22 mouse cellular contexts compared by ENCODE assay signal in the genomic region with DNA sequence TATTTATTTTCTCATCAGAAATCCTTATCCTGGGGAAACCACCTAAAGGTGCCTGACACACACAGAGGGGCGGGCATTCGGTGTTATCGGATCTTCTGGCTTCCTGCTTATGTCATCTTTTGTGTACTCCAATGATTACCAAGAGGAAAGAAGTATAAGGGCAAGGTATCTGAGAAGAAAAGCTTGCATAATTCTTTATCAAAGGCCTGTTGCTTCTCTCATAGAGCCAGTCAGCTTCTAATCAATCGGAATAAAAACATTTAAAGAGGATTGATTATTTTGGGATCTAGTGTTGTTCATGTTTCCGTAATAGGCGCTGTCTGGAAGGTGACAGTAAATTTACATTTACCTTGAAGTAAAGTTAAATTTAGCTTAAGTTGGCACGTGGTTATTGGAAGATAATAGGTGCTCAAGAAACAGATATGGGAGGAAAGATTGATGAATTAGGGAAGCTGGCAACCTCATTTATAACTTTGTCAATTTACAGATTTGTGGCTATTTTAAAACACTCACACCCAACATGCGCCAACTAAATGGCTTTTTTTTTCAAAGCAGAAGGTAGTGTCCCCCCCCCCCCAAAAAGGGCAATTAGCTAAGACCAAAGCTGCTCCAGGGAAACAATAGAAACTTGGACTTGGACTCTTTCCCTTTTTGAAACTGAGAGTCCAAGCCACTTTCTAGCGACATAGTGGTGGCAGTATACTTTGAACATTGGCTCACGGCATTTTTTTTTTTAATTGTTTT.
DNase-seq lines count a peak whose midpoint lies in the region; ATAC-seq and TF ChIP-seq lines count a peak whose summit lies in the region.
"Had no signal": no experiment of that assay in that cellular context is flagged by ENCODE, and none has a peak within 500 bp of the region (broad histone marks: within the 10 kb centered on the region; RNA-seq: fewer than 3 reads in every experiment).

No protein-coding gene starts in this region.

- no peak overlapping the region for H3K27ac ChIP-seq in CH12.LX (ENCODE audit: insufficient read depth, low read depth)
- no peak overlapping the region for H3K27ac ChIP-seq in stomach, postnatal 0 days (replicated peaks)
- no peak overlapping the region for H3K27ac ChIP-seq in forebrain, embryonic 11.5 days (ENCODE audit: low read depth, low read length)
- H3K27ac ChIP-seq: embryonic facial prominence, embryonic 12.5 days; forebrain, embryonic 12.5 days; heart, adult 2 months; heart, embryonic 15.5 days; hindbrain, embryonic 13.5 days; hindbrain, postnatal 0 days had no signal

- dilution Hi-C loops in CH12.LX (cut with MboI; ENCODE audit: extremely low pct_ligation_motif_present, extremely low pct_unique_long_range_greater_than_20kb, low sequenced_read_pairs): no loop called here

- TF ChIP-seq CTCF in CH12.LX (conservative IDR thresholded peaks at IDR 0.05 in 1 of 2, IDR thresholded peaks at IDR 0.05 in 1 of 2; ENCODE audit: low read depth in 2 of 2, low read length in 2 of 2): no peak
- no peak for TF ChIP-seq CTCF in stomach, postnatal 0 days (IDR thresholded peaks at IDR 0.05; ENCODE audit: low read depth)

- WGBS in stomach, postnatal 0 days: 73% methylated on average over 10 of the region's 10 CpGs
- 81% methylated on average over 10 of the region's 10 CpGs for WGBS in forebrain, embryonic 11.5 days

- H3K36me3 ChIP-seq in CH12.LX (replicated peaks in 1 of 2; ENCODE audit: control insufficient read depth in 1 of 2, insufficient read depth in 1 of 2, low read length in 1 of 2): no peaks in the 10 kb centered on the region
- no peaks in the 10 kb centered on the region for H3K36me3 ChIP-seq in stomach, postnatal 0 days (ENCODE audit: control insufficient read depth, insufficient read depth, low read length)
- H3K36me3 ChIP-seq in forebrain, embryonic 11.5 days (ENCODE audit: control insufficient read depth, insufficient read depth, low read length): no peaks in the 10 kb centered on the region
- H3K36me3 ChIP-seq: embryonic facial prominence, embryonic 12.5 days; forebrain, embryonic 12.5 days; heart, embryonic 15.5 days; hindbrain, embryonic 13.5 days had no signal

- DNase-seq in CD4-positive helper T cell, adult 2 months (ENCODE audit: low read depth, low spot score): peak; percentile 86
- DNase-seq in CH12.LX (ENCODE audit: extremely low read depth): peak; percentile 58
- peak; percentile 38 for DNase-seq in stomach, postnatal 0 days (ENCODE audit: low spot score)
- DNase-seq in layer of hippocampus, adult 9-10 months (ENCODE audit: low spot score): no peak
- DNase-seq in kidney, adult 11 months: no peak
- DNase-seq in forebrain, embryonic 11.5 days (ENCODE audit: low spot score): no peak
- DNase-seq: adrenal gland, postnatal 25 days; cerebellum, adult 2 months; cerebellum, postnatal 14 days; embryo, embryonic 11 days; gastrocnemius, postnatal 10 days; heart, adult 2 months; heart, postnatal 14 days had no signal

- no peak for TF ChIP-seq EP300 in CH12.LX (IDR thresholded peaks at IDR 0.05; ENCODE audit: low read length)
- TF ChIP-seq EP300 in stomach, postnatal 0 days (optimal IDR thresholded peaks at IDR 0.05): no peak

- TF ChIP-seq POLR2A in CH12.LX (IDR thresholded peaks at IDR 0.05; ENCODE audit: low read depth, low read length): no peak

- H3K4me3 ChIP-seq in CH12.LX (replicated peaks in 1 of 3; ENCODE audit: low read depth in 2 of 3, low read length in 2 of 3, poor library complexity in 1 of 3): no peak overlapping the region
- H3K4me3 ChIP-seq in stomach, postnatal 0 days (ENCODE audit: low read depth, low read length): no peak overlapping the region
- no peak overlapping the region for H3K4me3 ChIP-seq in forebrain, embryonic 11.5 days (ENCODE audit: low read depth, low read length)
- H3K4me3 ChIP-seq: embryonic facial prominence, embryonic 12.5 days; forebrain, embryonic 12.5 days; heart, adult 2 months; heart, embryonic 15.5 days; hindbrain, embryonic 13.5 days had no signal

- H3K79me2 ChIP-seq in CH12.LX (replicated peaks; ENCODE audit: control insufficient read depth, extremely low read depth, insufficient read depth, poor library complexity, severe bottlenecking): no peaks in the 10 kb centered on the region

- peak; percentile 92 for ATAC-seq in inflammation-experienced regulatory T-cells, adult 6 months
- peak; percentile 74; the same call in 1 of the 2 replicates for ATAC-seq in stomach, postnatal 0 days (ENCODE audit: low FRiP score, low TSS enrichment)
- no peak for ATAC-seq in forebrain, embryonic 11.5 days (replicated peaks; ENCODE audit: low FRiP score)
- ATAC-seq: forebrain, embryonic 16.5 days; hindbrain, postnatal 0 days; intestine, embryonic 16.5 days had no signal

- TF ChIP-seq RAD21 in CH12.LX (IDR thresholded peaks at IDR 0.05; ENCODE audit: low read depth, low read length): no peak

- peaks cover 2% of the 10 kb centered on the region for H3K27me3 ChIP-seq in CH12.LX (replicated peaks)
- H3K27me3 ChIP-seq in stomach, postnatal 0 days (ENCODE audit: control insufficient read depth, insufficient read depth, low read length): no peaks in the 10 kb centered on the region
- no peaks in the 10 kb centered on the region for H3K27me3 ChIP-seq in forebrain, embryonic 11.5 days (ENCODE audit: control insufficient read depth, insufficient read depth, low read length)
- H3K27me3 ChIP-seq: embryonic facial prominence, embryonic 12.5 days; forebrain, embryonic 12.5 days; heart, embryonic 15.5 days; hindbrain, embryonic 13.5 days had no signal

- H3K9me3 ChIP-seq in CH12.LX (replicated peaks; ENCODE audit: low read length): peaks cover 9% of the 10 kb centered on the region
- no peaks in the 10 kb centered on the region for H3K9me3 ChIP-seq in stomach, postnatal 0 days (ENCODE audit: control insufficient read depth, low read length)
- no peaks in the 10 kb centered on the region for H3K9me3 ChIP-seq in forebrain, embryonic 11.5 days (ENCODE audit: control insufficient read depth, low read length)
- H3K9me3 ChIP-seq: embryonic facial prominence, embryonic 12.5 days; forebrain, embryonic 12.5 days; heart, embryonic 15.5 days; hindbrain, embryonic 13.5 days had no signal

- peaks cover 8 to 27% of the 10 kb centered on the region in 2 experiments for H3K4me1 ChIP-seq in CH12.LX (ENCODE audit: control insufficient read depth in 1 of 2, insufficient read depth in 2 of 2)
- no peaks in the 10 kb centered on the region for H3K4me1 ChIP-seq in stomach, postnatal 0 days (replicated peaks; ENCODE audit: control insufficient read depth, insufficient read depth)
- no peaks in the 10 kb centered on the region for H3K4me1 ChIP-seq in forebrain, embryonic 11.5 days (replicated peaks; ENCODE audit: control insufficient read depth, insufficient read depth, low read length)
- H3K4me1 ChIP-seq: forebrain, embryonic 12.5 days; heart, embryonic 15.5 days; hindbrain, embryonic 13.5 days had no signal

- H3K9ac ChIP-seq in CH12.LX (ENCODE audit: insufficient read depth, low read depth): no peak overlapping the region
- H3K9ac ChIP-seq in stomach, postnatal 0 days (ENCODE audit: low read length): no peak overlapping the region
- no peak overlapping the region for H3K9ac ChIP-seq in forebrain, embryonic 11.5 days (ENCODE audit: low read length)
- H3K9ac ChIP-seq: embryonic facial prominence, embryonic 12.5 days; forebrain, embryonic 12.5 days; heart, embryonic 15.5 days; hindbrain, embryonic 13.5 days had no signal

- H3K4me2 ChIP-seq in CH12.LX (ENCODE audit: insufficient read depth, low read depth, poor library complexity, severe bottlenecking): peak overlapping the region; percentile 54; the same call in 1 of the 2 replicates
- H3K4me2 ChIP-seq in stomach, postnatal 0 days (replicated peaks; ENCODE audit: low read depth): no peak overlapping the region
- no peak overlapping the region for H3K4me2 ChIP-seq in forebrain, embryonic 11.5 days (ENCODE audit: low read depth, low read length, severe bottlenecking)
- H3K4me2 ChIP-seq: embryonic facial prominence, embryonic 12.5 days; forebrain, embryonic 12.5 days; heart, embryonic 11.5 days; heart, embryonic 15.5 days; hindbrain, embryonic 13.5 days had no signal

- in situ Hi-C loops in CH12.LX (cut with MboI; ENCODE audit: low pct_ligation_motif_present, low pct_unique_long_range_greater_than_20kb, low sequenced_read_pairs): no loop called here

TF ChIP-seq in CH12.LX, 34 proteins besides CTCF, POLR2A, EP300 and RAD21:
- 0 out of 2 replicates have a peak, but pooled peaks have one; percentile 14 for TF ChIP-seq ZNF384 (IDR thresholded peaks at IDR 0.05; ENCODE audit: low read depth, low read length)
- no peak for TF ChIP-seq HCFC1 (IDR thresholded peaks at IDR 0.05; ENCODE audit: low read depth, low read length)
- no peak for TF ChIP-seq JUN (IDR thresholded peaks at IDR 0.05; ENCODE audit: insufficient read depth, low read depth, low read length)
- TF ChIP-seq ELF1 (IDR thresholded peaks at IDR 0.05; ENCODE audit: low read depth, low read length): peak; percentile 17; the same call in 1 of the 2 replicates

Comparison
In these comparisons a context has a peak if more than half of its experiments do, and no peak if none do; other contexts are left out.
1. DNase-seq: peak in CD4-positive helper T cell, adult 2 months (single experiment), CH12.LX (single experiment) and stomach, postnatal 0 days (single experiment); none in layer of hippocampus, adult 9-10 months (single experiment), kidney, adult 11 months (single experiment) and forebrain, embryonic 11.5 days (single experiment).